Mouse (Mus musculus): ENCODE results near the gene Frmd4a. TPM values are rescaled to one million over a fixed set of nuclear protein-coding genes. Genes with fewer than 3 reads are reported as not detected.

Frmd4a gene
- polyA plus RNA-seq, 1 experiment: 22.8 TPM

- TF ChIP-seq POLR2A (IDR thresholded peaks at IDR 0.05; ENCODE audit: borderline replicate concordance, control insufficient read depth, low read depth, low read length): no peak
- H3K4me3 ChIP-seq (replicated peaks; ENCODE audit: control insufficient read depth, low read depth, low read length): no peak overlapping the region
- no peak overlapping the region for H3K27ac ChIP-seq (ENCODE audit: control insufficient read depth, insufficient read depth, low read depth, low read length, poor library complexity)
- no peaks in the 10 kb centered on the region for H3K4me1 ChIP-seq (ENCODE audit: control insufficient read depth, insufficient read depth, low read length)
- 71% methylated on average over 6 of the region's 6 CpGs for WGBS
Observed at GRCm38 (mm10) chr2:4619893-4620593, 602.5 kb downstream of the Frmd4a start.

GRCm38 (mm10) chr2:4620640-4621401, 603.3 kb downstream of the Frmd4a start:
- H3K4me3 ChIP-seq (replicated peaks; ENCODE audit: control insufficient read depth, low read depth, low read length): no peak overlapping the region
- WGBS: 91% methylated on average over 12 of the region's 12 CpGs
- H3K4me1 ChIP-seq (ENCODE audit: control insufficient read depth, insufficient read depth, low read length): no peaks in the 10 kb centered on the region
- TF ChIP-seq CTCF (IDR thresholded peaks at IDR 0.05; ENCODE audit: control insufficient read depth, insufficient read depth, low read length): no peak
- no peak for TF ChIP-seq POLR2A (IDR thresholded peaks at IDR 0.05; ENCODE audit: borderline replicate concordance, control insufficient read depth, low read depth, low read length)
- no peak overlapping the region for H3K27ac ChIP-seq (ENCODE audit: control insufficient read depth, insufficient read depth, low read depth, low read length, poor library complexity)

DNA sequence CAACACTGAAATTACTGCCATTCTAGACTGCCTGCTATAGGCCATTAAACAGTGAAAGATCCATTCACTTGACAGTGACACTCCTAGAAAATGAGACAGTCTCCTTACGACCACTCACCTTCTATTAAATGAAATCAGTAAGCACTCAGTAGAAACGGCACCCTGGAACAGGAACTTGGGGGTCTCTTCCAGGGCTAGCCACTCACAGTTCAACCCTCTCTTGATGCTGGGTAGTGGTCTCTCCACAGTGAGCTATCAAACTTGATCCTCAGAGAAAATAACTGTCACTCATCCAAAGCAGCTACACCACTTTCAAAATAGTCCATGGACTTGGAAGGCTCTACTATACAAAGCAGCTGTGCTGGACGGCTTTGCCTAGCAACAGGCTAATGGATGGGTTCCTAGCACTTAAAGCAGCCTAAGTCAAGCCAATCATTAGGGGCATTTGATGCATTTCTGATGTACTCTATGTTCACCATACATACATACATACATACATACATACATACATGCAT, 604.0 kb downstream of the Frmd4a start:
- no peak overlapping the region for H3K4me3 ChIP-seq (replicated peaks; ENCODE audit: control insufficient read depth, low read depth, low read length)
- TF ChIP-seq CTCF (IDR thresholded peaks at IDR 0.05; ENCODE audit: control insufficient read depth, insufficient read depth, low read length): no peak
- no peak for TF ChIP-seq POLR2A (IDR thresholded peaks at IDR 0.05; ENCODE audit: borderline replicate concordance, control insufficient read depth, low read depth, low read length)
- no peaks in the 10 kb centered on the region for H3K4me1 ChIP-seq (ENCODE audit: control insufficient read depth, insufficient read depth, low read length)
- WGBS: 83% methylated on average over 3 of the region's 3 CpGs
- no peak overlapping the region for H3K27ac ChIP-seq (ENCODE audit: control insufficient read depth, insufficient read depth, low read depth, low read length, poor library complexity)

GRCm38 (mm10) chr2:4626911-4627310, 609.4 kb downstream of the Frmd4a start:
- WGBS: 91% methylated on average over 3 of the region's 3 CpGs
- Histone ChIP-seq H3K4me1 (ENCODE audit: control insufficient read depth, insufficient read depth, low read length) (no peaks in the 10 kb centered on the region), H3K27ac (ENCODE audit: control insufficient read depth, insufficient read depth, low read depth, low read length, poor library complexity) (no peak overlapping the region), H3K4me3 (replicated peaks; ENCODE audit: control insufficient read depth, low read depth, low read length) (no peak overlapping the region)
- no peak for TF ChIP-seq POLR2A (IDR thresholded peaks at IDR 0.05; ENCODE audit: borderline replicate concordance, control insufficient read depth, low read depth, low read length)
- no peak for TF ChIP-seq CTCF (IDR thresholded peaks at IDR 0.05; ENCODE audit: control insufficient read depth, insufficient read depth, low read length)

GRCm38 (mm10) chr2:4628920-4629319, 611.4 kb downstream of the Frmd4a start:
- no peaks in the 10 kb centered on the region for H3K4me1 ChIP-seq (ENCODE audit: control insufficient read depth, insufficient read depth, low read length)
- WGBS: 84% methylated on average over 2 of the region's 2 CpGs
- no peak overlapping the region for H3K4me3 ChIP-seq (replicated peaks; ENCODE audit: control insufficient read depth, low read depth, low read length)
- no peak for TF ChIP-seq CTCF (IDR thresholded peaks at IDR 0.05; ENCODE audit: control insufficient read depth, insufficient read depth, low read length)
- no peak for TF ChIP-seq POLR2A (IDR thresholded peaks at IDR 0.05; ENCODE audit: borderline replicate concordance, control insufficient read depth, low read depth, low read length)
- H3K27ac ChIP-seq (ENCODE audit: control insufficient read depth, insufficient read depth, low read depth, low read length, poor library complexity): no peak overlapping the region

DNA sequence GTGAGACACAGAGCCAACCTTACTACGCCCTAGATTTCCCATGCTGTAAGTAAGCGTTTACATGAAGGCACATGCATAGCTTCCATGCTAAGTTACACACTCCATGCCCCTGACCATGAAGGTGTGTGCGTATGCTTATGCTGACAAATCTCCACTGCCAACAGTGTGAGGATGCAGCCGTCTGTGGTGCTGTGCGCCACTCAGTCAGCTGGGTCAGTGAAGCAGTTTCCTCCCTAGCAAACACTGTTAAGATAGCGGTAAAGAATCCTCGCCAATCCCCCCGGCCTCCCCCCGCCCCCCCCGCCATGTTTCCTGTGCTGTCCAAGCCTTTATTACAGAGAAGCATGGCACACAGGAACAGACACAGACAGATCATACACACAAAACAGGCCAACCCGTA, 612.0 kb downstream of the Frmd4a start:
- TF ChIP-seq CTCF (IDR thresholded peaks at IDR 0.05; ENCODE audit: control insufficient read depth, insufficient read depth, low read length) (no peak), POLR2A (IDR thresholded peaks at IDR 0.05; ENCODE audit: borderline replicate concordance, control insufficient read depth, low read depth, low read length) (no peak)
- Histone ChIP-seq H3K4me3 (replicated peaks; ENCODE audit: control insufficient read depth, low read depth, low read length) (no peak overlapping the region), H3K4me1 (ENCODE audit: control insufficient read depth, insufficient read depth, low read length) (no peaks in the 10 kb centered on the region), H3K27ac (ENCODE audit: control insufficient read depth, insufficient read depth, low read depth, low read length, poor library complexity) (no peak overlapping the region)
- 88% methylated on average over 11 of the region's 11 CpGs for WGBS

- no peaks in the 10 kb centered on the region for H3K4me1 ChIP-seq (ENCODE audit: control insufficient read depth, insufficient read depth, low read length)
- WGBS: 94% methylated on average over 10 of the region's 10 CpGs
- H3K4me3 ChIP-seq (replicated peaks; ENCODE audit: control insufficient read depth, low read depth, low read length): no peak overlapping the region
- no peak overlapping the region for H3K27ac ChIP-seq (ENCODE audit: control insufficient read depth, insufficient read depth, low read depth, low read length, poor library complexity)
- TF ChIP-seq POLR2A (IDR thresholded peaks at IDR 0.05; ENCODE audit: borderline replicate concordance, control insufficient read depth, low read depth, low read length) (no peak), CTCF (IDR thresholded peaks at IDR 0.05; ENCODE audit: control insufficient read depth, insufficient read depth, low read length) (no peak)
Observed at GRCm38 (mm10) chr2:4630197-4630835, 612.8 kb downstream of the Frmd4a start.

DNA sequence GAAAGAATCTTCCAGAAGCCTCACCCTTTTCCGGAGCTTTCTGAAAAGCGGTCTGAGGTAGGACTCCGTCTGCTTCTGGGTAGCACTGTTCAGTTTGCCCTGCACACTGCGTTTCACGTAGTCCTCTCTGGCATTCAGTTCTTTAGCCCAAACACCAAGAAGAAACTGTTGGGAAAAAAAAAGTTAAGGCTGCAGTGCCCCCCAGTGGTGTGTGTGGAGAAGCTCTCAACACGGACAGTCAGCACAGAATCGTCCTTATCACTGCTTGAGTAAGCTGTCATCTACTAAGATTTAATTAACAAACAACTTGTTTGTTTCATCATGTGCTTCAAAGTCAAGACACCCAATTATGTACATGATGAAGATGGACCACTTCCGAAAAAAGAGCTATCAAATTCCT, 618.3 kb downstream of the Frmd4a start:
- Histone ChIP-seq H3K4me3 (replicated peaks; ENCODE audit: control insufficient read depth, low read depth, low read length) (no peak overlapping the region), H3K27ac (ENCODE audit: control insufficient read depth, insufficient read depth, low read depth, low read length, poor library complexity) (no peak overlapping the region), H3K4me1 (ENCODE audit: control insufficient read depth, insufficient read depth, low read length) (no peaks in the 10 kb centered on the region)
- TF ChIP-seq POLR2A (IDR thresholded peaks at IDR 0.05; ENCODE audit: borderline replicate concordance, control insufficient read depth, low read depth, low read length) (no peak), CTCF (IDR thresholded peaks at IDR 0.05; ENCODE audit: control insufficient read depth, insufficient read depth, low read length) (no peak)
- 87% methylated on average over 8 of the region's 8 CpGs for WGBS

Measured in bone marrow, adult 2 months (tissue).